ENCODE assay signal across 33 mouse cellular contexts in genomic region chr19:45753551-45753950, GRCm38 (mm10). TPM values are rescaled to one million over a fixed set of nuclear protein-coding genes. Genes with fewer than 3 reads are reported as not detected.
"Had no signal": no experiment of that assay in that cellular context is flagged by ENCODE, and none has a peak within 500 bp of the region (broad histone marks: within the 10 kb centered on the region; RNA-seq: fewer than 3 reads in every experiment).

No protein-coding gene starts in this region.

- ATAC-seq: forebrain, embryonic 16.5 days; hindbrain, postnatal 0 days; intestine, embryonic 16.5 days; liver, postnatal 0 days had no signal

- DNase-seq: gastrocnemius, postnatal 10 days; gastrocnemius, postnatal 25 days; heart, adult 18-20 months; heart, postnatal 14 days; heart, postnatal 36 days; liver; liver, embryonic 13.5 days; liver, postnatal 0 days had no signal

- H3K27ac ChIP-seq: heart, embryonic 13.5 days; heart, embryonic 15.5 days; hindbrain, embryonic 13.5 days; hindbrain, embryonic 15.5 days; hindbrain, postnatal 0 days; layer of hippocampus, adult 2 months; left cerebral cortex, adult 2 months; limb, embryonic 10.5 days; limb, embryonic 12.5 days; liver, embryonic 13.5 days; liver, embryonic 15.5 days had no signal

- H3K27me3 ChIP-seq: heart, embryonic 13.5 days; heart, embryonic 15.5 days; hindbrain, embryonic 13.5 days; hindbrain, embryonic 15.5 days; limb, embryonic 12.5 days; liver, embryonic 13.5 days; liver, embryonic 15.5 days had no signal

- H3K4me2 ChIP-seq: heart, embryonic 11.5 days; heart, embryonic 13.5 days; heart, embryonic 15.5 days; hindbrain, embryonic 13.5 days; hindbrain, embryonic 15.5 days; limb, embryonic 12.5 days; liver, embryonic 11.5 days; liver, embryonic 13.5 days; liver, embryonic 15.5 days had no signal

- H3K9me3 ChIP-seq: heart, embryonic 13.5 days; heart, embryonic 15.5 days; hindbrain, embryonic 13.5 days; hindbrain, embryonic 15.5 days; limb, embryonic 10.5 days; limb, embryonic 12.5 days; liver, embryonic 13.5 days; liver, embryonic 15.5 days had no signal

- H3K4me3 ChIP-seq: gastrocnemius, adult 2 months; heart, embryonic 13.5 days; heart, embryonic 15.5 days; hindbrain, embryonic 13.5 days; hindbrain, embryonic 15.5 days; layer of hippocampus, adult 2 months; left cerebral cortex, adult 2 months; limb, embryonic 10.5 days; limb, embryonic 12.5 days; liver, embryonic 13.5 days; liver, embryonic 15.5 days had no signal

- H3K9ac ChIP-seq: heart, embryonic 13.5 days; heart, embryonic 15.5 days; hindbrain, embryonic 13.5 days; hindbrain, embryonic 15.5 days; limb, embryonic 12.5 days; liver, embryonic 13.5 days; liver, embryonic 15.5 days; liver, postnatal 0 days had no signal

RNA-seq across cellular contexts. Expression of gene Fgf8, which starts 10.8 kb away (rescaled TPM):
- total RNA-seq: gastrocnemius, adult 2 months; gastrocnemius, postnatal 10 days; gastrocnemius, postnatal 25 days; gastrocnemius, postnatal 4 days; granulocyte monocyte progenitor cell, adult 5-6 weeks; heart, adult 18-20 months; heart, postnatal 14 days; heart, postnatal 36 days; hematopoietic stem cell, adult 5-6 weeks; layer of hippocampus, adult 2 months; layer of hippocampus, postnatal 10 days; layer of hippocampus, postnatal 25 days; left cerebral cortex, adult 2 months; left cerebral cortex, postnatal 14 days; left cerebral cortex, postnatal 36 days had no signal
- polyA plus RNA-seq: frontal cortex, adult 2 months; heart, postnatal 0 days; intestine, embryonic 14.5 days; liver, embryonic 13.5 days; liver, embryonic 15.5 days; liver, postnatal 0 days had no signal
